Mouse (Mus musculus) erythroblast, adult 5-6 weeks (primary cell): ENCODE data around the gene Gm5108. TPM values are rescaled to one million over a fixed set of nuclear protein-coding genes. Genes with fewer than 3 reads are reported as not detected.
A peak's percentile ranks its signal among the peaks of the same experiment; 100 is the strongest.

Source experiments
- ATAC-seq: replicated peaks from 2 replicates; pipeline ENCODE4 v1.8.0; 2016; ENCODE audit warnings: moderate number of reproducible peaks, mild to moderate bottlenecking, moderate TSS enrichment, inconsistent platforms; ENCODE audit not compliant: poor library complexity, low FRiP score, severe bottlenecking
- total RNA-seq, 2 experiments: library from RNA; stranded (forward) in 1 of 2; stranded (reverse) in 1 of 2; fragments of 150-400 nt in 1 of 2; fragments of 200-764, 138-1000 nt in 1 of 2; gene quantifications; 2 replicates each; pipeline versions ENCODE4 v1.2.3 to v1.2.4; 2015 to 2017; ENCODE audit warnings: low replicate concordance in 2 of 2

Gm5108 gene
- total RNA-seq, 2 experiments from 2014 or later = not detected

GRCm38 (mm10) chr5:68012618-68013017 lies 71.1 kb downstream of the Gm5108 start:
- ATAC-seq = peak; percentile 57; the same call in 1 of the 2 replicates

DNA sequence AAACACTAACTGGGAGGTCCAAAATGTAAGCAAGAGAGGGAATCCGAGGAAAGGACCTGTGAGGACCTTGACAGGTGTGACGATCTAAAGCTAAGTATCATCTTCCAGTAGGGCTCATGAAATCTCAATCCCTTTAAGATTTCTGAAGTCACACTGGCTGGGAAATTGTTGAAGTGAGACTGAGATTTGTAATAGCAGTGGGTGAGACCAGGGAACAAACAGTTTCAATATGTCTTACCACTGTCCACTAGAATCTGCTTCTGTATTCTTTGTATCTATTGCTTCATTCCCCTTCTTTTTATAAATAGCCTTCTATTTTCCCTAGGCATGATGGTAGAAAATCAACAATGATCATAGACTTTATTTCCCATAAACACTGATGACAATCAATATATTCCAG lies 79.4 kb downstream of the Gm5108 start:
- no peak for ATAC-seq

Other genes starting within 250 kb of the Gm5108 start
- gene Atp8a1, start 94.2 kb upstream of the Gm5108 start, total RNA-seq (2015; ENCODE audit: low replicate concordance) = 230 and 244 TPM in 2 replicates
- gene Atp8a1, start 94.2 kb upstream of the Gm5108 start, total RNA-seq (2017; ENCODE audit: low replicate concordance) = 267 and 308 TPM in 2 replicates
- not detected in 2 replicates for gene Gm21905, start 4.8 kb downstream of the Gm5108 start, total RNA-seq (2015; ENCODE audit: low replicate concordance)
- not detected in 2 replicates for gene Gm21905, start 4.8 kb downstream of the Gm5108 start, total RNA-seq (2017; ENCODE audit: low replicate concordance)
- gene Grxcr1, start 90.2 kb downstream of the Gm5108 start, total RNA-seq (2015; ENCODE audit: low replicate concordance) = not detected in 2 replicates
- gene Grxcr1, start 90.2 kb downstream of the Gm5108 start, total RNA-seq (2017; ENCODE audit: low replicate concordance) = not detected in 2 replicates